Mouse (Mus musculus): ENCODE data around the gene Fah.

Fah gene

DNA sequence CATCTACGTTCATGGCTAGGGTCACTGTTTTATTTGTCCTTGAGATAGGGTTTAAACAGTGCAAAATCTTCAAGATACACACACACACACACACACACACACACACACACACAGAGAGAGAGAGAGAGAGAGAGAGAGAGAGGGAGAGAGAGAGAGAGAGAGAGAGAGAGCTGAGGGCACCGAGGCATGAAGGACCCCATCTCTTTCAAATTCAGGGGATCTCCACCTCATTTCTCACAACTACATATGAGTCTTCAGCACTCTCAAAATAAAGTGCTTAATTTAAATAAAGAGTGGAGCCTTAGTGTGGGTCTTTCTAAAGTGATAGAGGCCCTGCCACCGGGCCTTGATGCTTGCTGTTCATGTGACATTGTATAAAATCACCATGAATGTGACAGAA lies 10.5 kb downstream of the Fah start:
- in situ Hi-C loops (cut with MboI; ENCODE audit: low sequenced_read_pairs), result no loop called here

DNA sequence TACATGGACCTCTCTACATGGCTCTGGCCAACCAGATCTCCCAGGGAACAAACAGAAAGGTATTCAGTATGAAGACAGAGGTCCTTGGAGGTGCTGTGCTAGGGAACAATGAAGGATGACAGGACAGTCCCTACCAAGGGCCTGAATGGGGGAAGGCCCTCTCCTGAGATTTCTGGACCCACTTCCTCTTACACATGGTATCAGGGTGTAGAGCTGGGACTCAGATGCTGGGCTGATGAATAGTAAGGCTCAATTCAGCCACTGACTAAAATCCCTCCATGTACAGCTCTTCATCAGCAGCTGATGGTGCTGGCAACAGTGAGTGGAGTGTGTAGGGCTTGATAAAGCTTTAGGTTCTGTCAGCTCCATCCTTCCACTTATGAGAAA lies 11.6 kb downstream of the Fah start:
- in situ Hi-C loops (cut with MboI; ENCODE audit: low sequenced_read_pairs), result loop anchor here (5.0 kb wide), 1 partner anchor 182 kb away; no protein-coding TSS in a partner anchor

DNA sequence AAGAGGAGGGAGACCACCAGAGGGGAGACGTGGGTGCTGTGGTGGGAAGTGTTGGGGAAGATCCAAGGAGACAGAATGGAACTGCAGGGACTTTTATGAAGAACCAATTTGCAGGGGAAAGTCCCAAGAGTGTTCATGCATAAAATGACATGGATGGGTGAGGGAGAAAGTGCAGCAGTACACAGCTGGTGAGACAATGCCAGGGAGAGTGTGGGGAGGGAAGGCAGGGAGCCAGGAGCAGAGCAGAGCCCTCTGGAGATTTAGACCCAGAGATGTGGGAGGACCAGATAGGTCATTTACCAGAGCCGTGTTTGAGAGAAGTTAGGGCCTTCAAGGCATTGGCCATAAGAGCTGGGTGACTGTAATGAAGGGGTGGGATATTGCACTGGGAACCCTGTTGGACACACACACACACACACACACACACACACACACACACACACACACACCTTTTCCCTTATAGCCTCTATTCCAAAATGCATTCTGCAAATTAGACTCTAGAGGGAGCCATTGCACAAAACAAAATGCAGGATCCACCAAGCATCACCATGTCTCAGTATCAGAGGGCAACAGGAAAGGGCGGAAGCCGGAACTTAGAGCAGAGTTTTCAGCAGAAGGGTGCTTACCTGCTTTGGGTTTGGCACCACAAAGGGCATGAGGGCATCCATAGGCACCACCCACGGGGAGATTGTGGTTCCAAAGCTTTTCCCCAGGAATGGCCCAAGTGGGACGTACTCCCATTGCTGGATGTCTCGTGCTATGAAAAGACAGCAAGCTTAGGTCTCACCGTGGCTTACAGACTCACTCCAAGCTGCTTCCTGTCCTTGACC lies 12.2 kb downstream of the Fah start:
- in situ Hi-C loops (cut with MboI; ENCODE audit: low sequenced_read_pairs), result loop anchor here (5.0 kb wide), 1 partner anchor 183 kb away; no protein-coding TSS in a partner anchor

DNA sequence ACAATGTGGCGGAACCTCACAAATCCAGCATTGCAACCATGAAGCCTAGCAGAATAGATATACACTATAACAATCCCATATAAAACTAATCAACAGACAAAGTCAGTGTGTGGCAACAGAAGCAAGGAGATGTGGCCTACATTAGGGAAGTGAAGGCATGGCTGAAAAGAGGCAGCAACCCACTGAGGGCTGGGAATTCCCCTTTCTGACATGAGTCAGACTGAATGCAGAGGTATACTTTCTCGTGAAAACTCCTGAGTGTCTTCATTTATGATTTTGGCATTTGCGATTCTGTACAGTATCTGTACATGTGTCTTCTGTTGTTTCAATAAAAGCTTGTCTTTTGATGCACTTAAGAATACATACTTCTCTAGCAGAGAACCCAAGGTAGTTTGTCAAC lies 15.2 kb downstream of the Fah start:
- in situ Hi-C loops (cut with MboI; ENCODE audit: low sequenced_read_pairs), result loop anchor here (5.0 kb wide), 1 partner anchor 186 kb away; no protein-coding TSS in a partner anchor

DNA sequence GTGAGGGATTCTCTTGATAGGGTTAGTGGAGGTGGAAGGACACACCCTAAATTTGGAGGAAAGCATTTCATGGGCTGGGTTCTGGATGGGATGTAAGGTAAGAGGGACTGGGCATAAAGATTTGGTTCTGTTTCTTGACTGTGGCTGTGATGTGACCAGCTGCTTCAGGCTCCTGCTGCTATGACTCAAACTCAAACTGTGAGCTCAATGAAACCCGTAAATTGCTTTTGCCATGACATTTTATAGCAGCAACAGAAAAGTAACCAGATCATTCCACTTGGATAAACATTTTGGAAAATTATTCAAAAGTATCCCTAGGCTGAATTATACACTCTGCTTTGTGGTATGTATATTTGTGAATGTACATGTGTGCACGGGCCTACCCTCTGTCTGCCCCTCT lies 15.9 kb downstream of the Fah start:
- in situ Hi-C loops (cut with MboI; ENCODE audit: low sequenced_read_pairs), result loop anchor here (5.0 kb wide), 1 partner anchor 187 kb away; no protein-coding TSS in a partner anchor

DNA sequence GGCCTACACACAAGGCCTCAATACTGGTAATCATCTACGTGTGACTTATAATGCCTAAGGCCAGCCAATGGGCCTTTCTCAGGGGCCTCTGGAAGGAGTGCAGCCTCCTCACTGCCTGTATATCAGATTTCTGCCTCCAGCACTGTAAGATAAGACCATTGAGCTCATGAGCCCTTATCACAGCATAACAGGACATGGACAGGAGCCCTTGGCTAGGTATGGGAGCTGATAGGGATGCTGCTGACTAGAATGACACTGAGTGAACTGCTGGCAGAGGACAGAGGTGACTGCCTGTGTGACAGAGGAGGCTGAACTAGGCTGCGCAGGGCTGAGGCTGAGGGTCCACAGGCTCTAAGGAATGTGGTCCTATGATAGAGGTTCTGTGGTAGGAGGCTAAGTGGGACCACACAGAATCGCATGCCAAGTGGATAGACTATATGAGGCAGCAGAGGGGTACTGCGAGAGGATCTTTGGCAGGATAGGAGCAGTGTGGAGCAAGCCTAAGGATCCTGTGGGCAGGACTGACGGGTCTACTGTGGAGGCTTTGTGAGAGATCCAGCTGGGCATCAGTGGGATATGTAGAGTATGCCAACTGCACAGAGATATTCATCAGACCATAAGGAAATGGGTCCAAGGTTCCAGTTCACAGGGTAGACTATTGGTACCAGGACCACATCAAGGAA lies 19.3 kb downstream of the Fah start:
- in situ Hi-C loops (cut with MboI; ENCODE audit: low sequenced_read_pairs), result no loop called here

DNA sequence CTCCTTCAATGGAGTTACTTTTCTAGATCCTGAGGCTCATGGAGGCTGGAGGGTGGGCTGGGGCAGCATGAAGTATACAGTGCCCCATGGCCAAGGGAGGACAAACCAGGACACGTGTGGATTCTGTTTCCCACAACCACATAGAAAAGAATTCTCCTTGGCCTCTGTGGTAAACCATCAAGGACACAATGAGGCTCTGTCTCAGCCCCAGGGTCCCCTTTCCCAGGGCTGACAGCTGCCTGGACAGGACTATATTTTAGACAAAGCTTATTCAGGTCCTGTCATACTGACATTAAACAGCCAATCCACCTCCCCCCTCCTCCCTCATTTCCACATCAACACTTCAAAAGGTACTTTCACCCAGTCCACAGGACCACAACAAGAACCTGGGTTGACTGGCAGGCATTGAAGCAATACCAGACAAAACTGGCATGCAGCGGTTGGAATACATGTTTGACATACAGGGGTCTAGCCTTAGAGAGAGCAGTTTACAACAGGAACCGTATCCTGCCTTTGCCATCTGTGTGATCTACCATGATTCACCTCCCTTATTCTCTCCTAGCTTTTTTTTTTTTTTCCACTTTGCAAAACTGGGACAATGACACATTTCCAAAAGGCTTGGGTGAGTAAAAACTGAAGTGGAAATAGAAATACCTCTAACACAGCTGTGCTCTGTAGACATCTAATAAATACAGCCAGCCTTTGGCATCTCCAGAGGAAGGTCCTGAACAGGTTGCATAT lies 20.0 kb downstream of the Fah start:
- in situ Hi-C loops (cut with MboI; ENCODE audit: low sequenced_read_pairs), result no loop called here

DNA sequence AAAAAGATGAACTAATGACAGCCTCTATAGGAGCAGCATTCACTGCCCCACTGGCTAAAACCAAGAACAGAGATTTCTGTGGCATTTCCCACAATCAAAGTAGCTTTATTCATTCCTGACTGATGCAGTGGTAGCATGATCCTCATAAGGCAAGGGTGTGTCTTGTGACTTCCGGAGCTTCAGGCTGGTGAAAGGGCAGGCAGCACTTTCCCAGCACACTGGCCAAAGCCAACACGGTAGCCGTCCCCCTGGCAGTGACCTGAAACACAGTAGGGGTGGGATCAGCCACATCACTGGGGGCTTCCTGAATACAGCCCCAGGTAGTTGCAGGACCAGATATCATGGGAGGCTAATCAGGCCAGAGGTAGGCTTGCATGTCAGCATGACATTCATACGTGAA lies 21.4 kb downstream of the Fah start:
- in situ Hi-C loops (cut with MboI; ENCODE audit: low sequenced_read_pairs), result no loop called here

DNA sequence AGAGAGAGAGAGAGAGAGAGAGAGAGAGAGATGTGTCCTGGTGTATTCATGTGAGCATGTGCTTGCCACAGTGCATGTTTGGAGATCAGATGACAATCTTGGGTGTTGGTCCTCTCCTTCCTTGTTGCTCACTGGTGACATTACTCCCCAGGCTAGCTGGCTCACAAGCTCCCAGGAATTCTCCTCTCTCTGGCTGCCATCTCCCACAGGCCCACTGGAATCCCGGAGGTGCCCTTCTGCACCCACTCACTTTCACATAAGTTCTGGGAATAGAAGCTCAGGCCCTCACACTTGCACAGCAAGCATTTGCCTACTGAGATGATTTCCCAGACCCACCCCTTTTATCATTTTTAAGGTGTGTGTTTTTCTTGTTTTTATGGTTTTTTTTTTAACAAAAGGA lies 26.8 kb downstream of the Fah start:
- in situ Hi-C loops (cut with MboI; ENCODE audit: low sequenced_read_pairs), result no loop called here

DNA sequence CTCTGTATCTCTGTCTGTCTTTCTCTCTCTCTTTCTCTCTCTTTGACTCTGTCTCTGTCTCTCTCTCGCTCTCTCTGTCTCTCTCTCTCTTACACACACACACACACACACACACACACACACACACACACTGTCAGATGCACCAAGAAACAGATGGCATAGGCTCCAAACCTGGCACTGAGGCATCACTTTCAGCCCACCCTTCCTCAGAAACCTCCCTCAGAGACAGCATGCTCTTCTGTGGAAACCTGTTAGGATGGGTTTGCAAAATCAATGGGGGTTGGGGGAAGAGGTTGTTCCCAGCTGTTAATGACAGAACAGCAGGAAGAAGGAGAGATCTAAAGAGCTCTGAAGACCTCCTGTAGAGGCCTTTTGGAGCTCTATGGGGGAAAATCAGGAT lies 27.7 kb downstream of the Fah start:
- in situ Hi-C loops (cut with MboI; ENCODE audit: low sequenced_read_pairs), result no loop called here

DNA sequence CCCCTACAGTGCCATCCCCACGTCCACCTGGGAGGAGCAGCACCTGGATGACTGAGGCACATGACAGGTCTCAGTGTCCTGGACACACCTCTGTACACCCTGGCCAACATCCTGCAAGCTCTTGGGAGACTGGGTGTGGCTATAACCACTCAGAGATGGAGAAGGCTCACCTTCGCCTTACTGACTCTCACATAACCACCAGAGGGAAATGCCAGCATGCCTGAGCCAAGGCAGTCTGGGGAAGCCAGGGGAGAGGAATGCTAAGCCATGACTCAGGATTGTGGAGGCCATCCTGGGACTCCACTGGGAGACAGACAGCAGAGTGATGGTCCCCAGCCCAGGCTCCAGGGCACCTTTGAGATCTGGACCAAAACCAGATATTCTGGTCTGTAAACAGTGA lies 29.5 kb downstream of the Fah start:
- in situ Hi-C loops (cut with MboI; ENCODE audit: low sequenced_read_pairs), result no loop called here

DNA sequence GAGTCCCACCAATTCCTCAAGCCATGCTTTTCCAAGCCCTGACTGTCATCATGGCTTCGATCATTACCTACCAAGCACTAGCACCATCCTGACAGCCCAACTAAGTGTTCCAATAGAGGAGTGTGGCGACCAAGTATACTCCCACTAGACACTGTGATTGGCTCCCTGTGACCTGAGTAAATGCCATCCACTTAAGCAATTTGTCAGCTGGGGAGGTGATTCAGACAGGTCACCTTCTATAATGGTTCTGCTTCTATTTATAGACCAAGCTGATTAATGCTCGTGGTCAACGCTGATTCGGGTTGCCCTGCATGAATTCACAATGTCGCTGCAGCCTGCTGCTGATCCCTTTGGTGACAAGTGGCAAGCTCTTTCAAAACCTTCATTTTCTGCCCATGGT lies 40.3 kb downstream of the Fah start:
- in situ Hi-C loops (cut with MboI; ENCODE audit: low sequenced_read_pairs), result no loop called here

DNA sequence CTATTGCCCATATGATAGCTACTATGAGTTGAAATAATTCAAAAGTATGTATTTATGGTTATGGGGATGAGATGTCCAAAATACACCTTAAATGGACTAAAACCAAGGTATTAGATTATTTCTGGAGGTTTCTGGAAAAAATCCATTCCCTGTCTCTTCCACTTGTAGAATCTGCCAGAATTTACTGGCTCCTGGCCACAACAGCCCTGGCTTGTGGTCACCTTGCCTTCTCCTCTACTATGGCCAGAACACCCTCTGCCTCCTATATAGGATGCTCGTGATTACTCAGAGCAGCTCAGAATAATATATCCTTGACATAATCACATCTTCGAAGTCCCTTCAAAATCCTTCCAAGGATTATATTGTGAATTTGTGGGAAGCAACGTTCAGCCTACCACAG lies 42.3 kb downstream of the Fah start:
- in situ Hi-C loops (cut with MboI; ENCODE audit: low sequenced_read_pairs), result no loop called here

DNA sequence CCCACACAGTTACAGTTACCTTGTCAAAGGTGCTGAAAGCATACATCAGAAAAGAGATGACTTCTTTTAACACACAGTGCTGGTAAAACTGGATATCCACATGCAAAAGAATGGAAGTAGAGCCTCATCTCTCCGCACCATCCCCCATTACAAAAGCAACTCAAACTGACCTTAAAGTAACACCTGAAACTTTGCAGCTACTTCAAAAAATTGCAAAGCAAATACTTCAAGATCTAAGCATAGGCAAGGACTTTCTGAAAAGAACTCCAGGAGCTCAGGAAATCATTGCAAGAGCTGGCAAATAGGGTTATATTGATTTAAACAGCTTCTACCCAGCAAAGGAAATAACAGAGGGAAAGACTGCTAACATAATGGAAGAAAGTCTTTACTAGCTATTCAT lies 46.0 kb downstream of the Fah start:
- in situ Hi-C loops (cut with MboI; ENCODE audit: low sequenced_read_pairs), result no loop called here

DNA sequence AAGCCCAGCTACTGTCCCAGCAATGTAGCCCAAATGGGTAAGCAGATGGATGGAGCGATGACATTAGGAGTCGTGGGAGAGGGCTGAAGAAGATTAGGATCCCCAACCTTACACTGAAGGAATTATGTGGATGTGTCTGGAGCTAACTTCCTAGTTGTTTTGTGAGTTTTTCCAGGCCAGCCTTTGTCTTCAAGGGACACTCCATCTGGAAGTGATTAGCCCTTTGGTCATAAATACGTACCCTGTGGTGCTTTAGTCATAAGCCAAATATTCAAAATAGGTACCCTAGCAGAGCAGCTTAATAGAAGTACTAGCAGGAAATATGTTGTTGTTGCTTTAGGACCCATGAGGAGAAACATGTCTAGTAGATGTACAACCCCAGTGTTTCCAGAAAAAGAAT lies 49.2 kb downstream of the Fah start:
- in situ Hi-C loops (cut with MboI; ENCODE audit: low sequenced_read_pairs), result no loop called here

DNA sequence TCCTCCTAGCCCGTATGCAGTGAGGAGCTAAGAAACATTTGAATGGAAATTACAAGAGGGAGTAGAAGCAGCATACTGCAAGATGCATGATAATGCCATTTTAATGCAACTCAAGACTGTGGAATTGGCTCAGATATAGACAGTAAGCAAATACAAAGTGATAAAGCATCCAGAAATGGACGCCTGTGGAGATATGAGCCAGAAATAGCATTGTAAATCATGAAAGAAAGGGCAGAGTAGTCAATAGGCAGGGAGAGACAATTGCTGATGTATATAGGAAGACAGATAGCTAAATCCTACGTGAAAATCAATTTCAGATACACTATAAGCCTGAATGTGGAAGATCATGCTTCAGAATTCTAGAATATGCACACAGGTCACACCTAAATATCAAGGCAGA lies 51.2 kb downstream of the Fah start:
- in situ Hi-C loops (cut with MboI; ENCODE audit: low sequenced_read_pairs), result no loop called here

DNA sequence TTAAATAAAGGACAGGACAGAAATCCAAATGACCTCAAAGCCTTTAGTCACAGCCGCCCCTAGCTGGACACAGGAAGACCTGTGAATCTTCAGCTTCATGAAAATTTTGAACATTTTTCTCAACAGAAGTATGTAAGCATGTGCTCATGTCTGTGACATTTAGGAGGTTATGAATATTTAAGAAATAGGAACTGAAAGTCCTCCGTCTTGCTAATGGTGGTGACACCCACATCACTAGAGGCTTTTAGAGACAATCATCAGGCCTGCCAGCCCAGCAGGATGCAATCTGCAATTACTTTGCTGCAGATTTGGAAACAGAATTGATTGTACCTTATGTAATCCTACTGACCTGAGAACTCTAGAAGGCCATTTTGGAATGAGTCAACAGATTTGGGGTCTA lies 55.0 kb downstream of the Fah start:
- in situ Hi-C loops (cut with MboI; ENCODE audit: low sequenced_read_pairs), result no loop called here

DNA sequence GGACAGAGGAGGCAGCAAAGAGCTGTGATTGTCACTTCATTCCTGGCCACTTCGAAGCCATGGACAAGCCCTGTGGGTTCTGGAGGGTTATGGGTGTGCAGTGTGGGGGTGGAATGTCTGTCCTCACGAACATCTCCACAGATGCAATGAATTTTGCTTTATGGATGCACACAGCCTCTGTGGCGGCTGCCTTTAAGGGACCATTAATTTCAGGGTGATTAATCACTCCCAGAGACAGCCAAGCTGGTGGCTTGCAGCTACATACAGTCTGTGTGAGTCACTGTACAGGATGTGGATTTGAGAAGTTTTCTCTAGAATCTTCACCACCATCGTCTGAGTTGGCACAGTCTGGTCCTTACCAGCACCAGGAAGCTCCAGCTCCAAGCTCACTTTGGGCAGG lies 59.9 kb downstream of the Fah start:
- in situ Hi-C loops (cut with MboI; ENCODE audit: low sequenced_read_pairs), result no loop called here

DNA sequence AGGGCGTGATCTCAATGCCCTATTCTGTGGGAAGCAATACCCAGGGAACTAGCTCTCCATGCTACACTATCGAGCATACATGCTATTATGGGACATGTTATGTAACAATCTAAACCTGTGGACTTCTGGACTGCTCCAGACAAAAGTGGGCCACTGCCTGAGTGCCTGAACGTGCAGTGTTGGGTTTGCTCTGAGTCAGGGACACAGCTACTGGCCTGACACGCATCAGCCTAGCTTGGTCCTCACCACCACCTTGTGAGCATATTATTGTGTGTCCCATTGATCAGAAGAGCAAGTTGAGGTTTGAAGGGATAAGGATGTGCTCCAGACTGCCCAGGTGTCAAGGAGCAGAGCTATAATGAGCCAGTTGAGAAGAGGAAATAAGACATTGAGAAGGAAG lies 61.6 kb downstream of the Fah start:
- in situ Hi-C loops (cut with MboI; ENCODE audit: low sequenced_read_pairs), result no loop called here

Data from CH12F3 (cell line).